In the genomic region with DNA sequence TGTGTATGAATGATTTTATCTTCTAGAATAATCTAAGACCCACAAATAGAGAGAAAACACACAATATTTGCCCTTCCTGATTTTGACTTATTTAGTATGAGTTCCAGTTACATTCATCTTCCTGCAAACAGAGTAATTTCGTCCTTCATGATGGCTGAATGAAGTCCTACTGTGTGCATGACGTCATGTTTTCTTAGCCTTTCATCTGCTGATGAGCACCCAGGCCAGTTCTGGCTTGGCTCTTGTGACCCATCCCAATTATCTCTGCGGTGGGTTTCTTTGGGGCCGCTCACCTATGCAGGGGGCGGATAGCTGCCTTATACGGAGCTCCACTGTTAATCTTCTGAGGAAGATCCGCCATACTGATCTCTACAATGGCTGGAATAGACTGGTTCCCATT, we compare ENCODE assay signal across 16 mouse cellular contexts.
"Had no signal": no experiment of that assay in that cellular context is flagged by ENCODE, and none has a peak within 500 bp of the region (broad histone marks: within the 10 kb centered on the region; RNA-seq: fewer than 3 reads in every experiment).

No protein-coding gene starts in this region.

- H3K27me3 ChIP-seq: neural tube, embryonic 13.5 days; neural tube, embryonic 15.5 days; stomach, embryonic 15.5 days had no signal

- H3K9ac ChIP-seq: neural tube, embryonic 13.5 days; neural tube, embryonic 15.5 days; stomach, embryonic 15.5 days had no signal

- H3K27ac ChIP-seq: neural tube, embryonic 13.5 days; neural tube, embryonic 15.5 days; stomach, embryonic 15.5 days; stomach, postnatal 0 days had no signal

- H3K36me3 ChIP-seq: neural tube, embryonic 13.5 days; neural tube, embryonic 15.5 days; stomach, embryonic 15.5 days had no signal

- H3K4me1 ChIP-seq: stomach, embryonic 15.5 days had no signal

- DNase-seq: retina, postnatal 1 day; right cerebral cortex, adult 18-20 months; right cerebral cortex, postnatal 14 days; right cerebral cortex, postnatal 25 days; right cerebral cortex, postnatal 4 days; spleen, adult 18-20 months; thymus, adult 18-20 months; thymus, adult 2 months; thymus, postnatal 14 days; thymus, postnatal 25 days; thymus, postnatal 36 days; thymus, postnatal 4 days had no signal

- H3K4me2 ChIP-seq: neural tube, embryonic 13.5 days; neural tube, embryonic 15.5 days; stomach, embryonic 15.5 days had no signal

- H3K4me3 ChIP-seq: neural tube, embryonic 13.5 days; neural tube, embryonic 15.5 days; stomach, embryonic 15.5 days had no signal

- H3K9me3 ChIP-seq: neural tube, embryonic 13.5 days; neural tube, embryonic 15.5 days; stomach, embryonic 15.5 days had no signal
